Mouse (Mus musculus) gastrocnemius, adult 2 months (tissue): Measurements from ENCODE around the gene Ctcfl. TPM values are rescaled to one million over a fixed set of nuclear protein-coding genes. Genes with fewer than 3 reads are reported as not detected.

Experiments used
- DNase-seq: peaks from one replicate; pipeline ENCODE4 v3.0.0; 2022
- H3K27ac ChIP-seq: fragments of 200-600 bp; 2 replicates; pipeline ENCODE4 v1.8.1; 2022; ENCODE audit warnings: mild to moderate bottlenecking
- H3K4me3 ChIP-seq: fragments of 200-600 bp; 2 replicates; pipeline ENCODE4 v1.8.1; 2022; ENCODE audit warnings: mild to moderate bottlenecking, moderate library complexity
- CTCF ChIP-seq: fragments of 200-600 bp; IDR thresholded peaks from 2 replicates; pipeline ENCODE4 v1.8.1; 2022; ENCODE audit warnings: antibody characterized with exemption, mild to moderate bottlenecking, moderate library complexity
- intact Hi-C: fragments of 180-260 bp; cut with DNase I; formaldehyde crosslinking; loops from one replicate; pipeline ENCODE4 v1.15.1; 2025
- long read RNA-seq, 2 experiments: library from polyadenylated mRNA; stranded (forward); transcript quantifications; one replicate each; pipeline ENCODE4 v2.0.0; 2021
- total RNA-seq, 2 experiments: library from RNA; stranded (reverse); gene quantifications; 2 replicates each; pipeline ENCODE4 v1.2.3; 2021

Gene Ctcfl
- under 1 TPM in 1 of 2 experiments, not detected in 1; 0.23 TPM for total RNA-seq
- long read RNA-seq, experiment 1: 0 reads
- long read RNA-seq, experiment 2: 0 reads

GRCm38 (mm10) chr2:173119023-173119944 lies at the start of gene Ctcfl:
Gene Ctcfl (minus strand): TSS chr2:173119525.
- TF ChIP-seq CTCF: no peak
- intact Hi-C loops: no loop called here
- Histone ChIP-seq H3K4me3 (no peak within 1 kb of the TSS), H3K27ac (no peak within 1 kb of the TSS)
- no peak for DNase-seq

- no peak overlapping the region for H3K4me3 ChIP-seq
- no peak for TF ChIP-seq CTCF
- H3K27ac ChIP-seq: no peak overlapping the region
- intact Hi-C loops: no loop called here
- no peak for DNase-seq
These were observed 49.1 kb upstream of the Ctcfl start for GRCm38 (mm10) chr2:173168411-173168851.

GRCm38 (mm10) chr2:173165357-173165756 lies 46.0 kb upstream of the Ctcfl start:
- H3K4me3 ChIP-seq: no peak overlapping the region
- DNase-seq: no peak
- TF ChIP-seq CTCF: no peak
- intact Hi-C loops: loop anchor here (2.0 kb wide), 1 partner anchor 19 kb away; no protein-coding TSS in a partner anchor
- H3K27ac ChIP-seq: no peak overlapping the region

- intact Hi-C loops: loop anchor here (2.0 kb wide), 1 partner anchor 20 kb away; no protein-coding TSS in a partner anchor
- no peak overlapping the region for H3K4me3 ChIP-seq
- H3K27ac ChIP-seq: no peak overlapping the region
- DNase-seq: no peak
- TF ChIP-seq CTCF: no peak
These were observed 45.6 kb upstream of the Ctcfl start for GRCm38 (mm10) chr2:173164946-173165345.

GRCm38 (mm10) chr2:173164358-173164757 lies 45.0 kb upstream of the Ctcfl start:
- Histone ChIP-seq H3K4me3 (no peak overlapping the region), H3K27ac (no peak overlapping the region)
- TF ChIP-seq CTCF: peak; percentile 71
- intact Hi-C loops: loop anchor here (2.0 kb wide), 1 partner anchor 20 kb away; no protein-coding TSS in a partner anchor
- no peak for DNase-seq

GRCm38 (mm10) chr2:173163380-173163779 lies 44.1 kb upstream of the Ctcfl start:
- Histone ChIP-seq H3K27ac (no peak overlapping the region), H3K4me3 (no peak overlapping the region)
- DNase-seq: no peak
- intact Hi-C loops: no loop called here
- no peak for TF ChIP-seq CTCF

GRCm38 (mm10) chr2:173159354-173160311 lies 40.3 kb upstream of the Ctcfl start:
- TF ChIP-seq CTCF: peak; percentile 93
- DNase-seq: peak; percentile 67
- H3K4me3 ChIP-seq: 0 out of 2 replicates have a peak overlapping the region, but pooled peaks have one; percentile 25
- peak overlapping the region; percentile 1; the same call in 1 of the 2 replicates for H3K27ac ChIP-seq
- intact Hi-C loops: no loop called here

GRCm38 (mm10) chr2:173158390-173159055 lies 39.2 kb upstream of the Ctcfl start:
- Histone ChIP-seq H3K4me3 (no peak overlapping the region), H3K27ac (no peak overlapping the region)
- intact Hi-C loops: no loop called here
- TF ChIP-seq CTCF: no peak
- peak; percentile 15 for DNase-seq

- no peak for DNase-seq
- H3K4me3 ChIP-seq: no peak overlapping the region
- no peak for TF ChIP-seq CTCF
- intact Hi-C loops: no loop called here
- no peak overlapping the region for H3K27ac ChIP-seq
These were observed 38.5 kb upstream of the Ctcfl start for GRCm38 (mm10) chr2:173157871-173158270.

- intact Hi-C loops: no loop called here
- DNase-seq: no peak
- H3K4me3 ChIP-seq: no peak overlapping the region
These were observed 38.1 kb upstream of the Ctcfl start for GRCm38 (mm10) chr2:173157376-173157775.

GRCm38 (mm10) chr2:173156923-173157322 lies 37.6 kb upstream of the Ctcfl start:
- H3K4me3 ChIP-seq: no peak overlapping the region

More at GRCm38 (mm10) chr2:173157376-173157775, 38.1 kb upstream of the Ctcfl start:
- no peak for TF ChIP-seq CTCF
- H3K27ac ChIP-seq: no peak overlapping the region

GRCm38 (mm10) chr2:173155907-173156306 lies 36.6 kb upstream of the Ctcfl start:
- TF ChIP-seq CTCF: no peak
- intact Hi-C loops: no loop called here
- H3K4me3 ChIP-seq: no peak overlapping the region
- H3K27ac ChIP-seq: no peak overlapping the region
- peak; percentile 8 for DNase-seq

More at GRCm38 (mm10) chr2:173156923-173157322, 37.6 kb upstream of the Ctcfl start:
- no peak for TF ChIP-seq CTCF
- intact Hi-C loops: no loop called here
- DNase-seq: peak; percentile 3
- no peak overlapping the region for H3K27ac ChIP-seq
